Mouse (Mus musculus): ENCODE results near the gene Lman2l.

DNA sequence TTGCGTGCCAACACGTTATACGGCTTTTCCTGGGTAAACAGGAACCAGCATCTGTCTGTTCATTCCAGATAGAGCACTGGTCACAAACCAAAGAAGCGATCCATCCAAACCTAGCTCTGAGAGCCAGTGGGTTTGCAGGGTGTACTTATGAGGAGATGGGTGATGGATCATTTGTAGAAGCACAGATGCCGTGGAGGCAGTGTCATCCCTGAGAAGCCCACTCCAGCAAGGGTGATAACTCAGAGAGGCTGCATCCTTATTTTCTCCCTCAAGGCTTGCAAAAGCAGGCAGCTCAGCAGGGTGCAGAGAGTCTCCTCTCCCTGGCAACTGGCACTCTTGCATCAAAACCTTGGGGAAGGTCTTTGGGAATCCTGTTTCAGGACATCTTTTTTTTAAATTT lies 13.1 kb upstream of the Lman2l start:
- TF ChIP-seq POLR2A (IDR thresholded peaks at IDR 0.05; ENCODE audit: insufficient read depth, low read length) (no peak), CTCF (IDR thresholded peaks at IDR 0.05; ENCODE audit: low read depth, low read length) (no peak)

All from ES-Bruce4 (cell line).